Mouse (Mus musculus) embryonic facial prominence, embryonic 12.5 days (tissue): ENCODE results near the gene Nipa1. TPM values are rescaled to one million over a fixed set of nuclear protein-coding genes. Genes with fewer than 3 reads are reported as not detected.
"Not testable (repeated sequence)": the region's sequence is repeated elsewhere in the genome, so short reads cannot be mapped to it uniquely, and the experiment has no call there.

Experiments used
- ATAC-seq: fragments of 200-750 bp; cut with Nextera tagmentation; 2 replicates; pipeline ENCODE4 v1.8.0; 2017; ENCODE audit not compliant: insufficient number of reproducible peaks, insufficient read depth, low FRiP score, low TSS enrichment
- H3K27ac ChIP-seq: fragments of 300-500 bp; sonication (generic); 2 replicates; pipeline ENCODE4 v1.5.1; 2016; ENCODE audit warnings: mild to moderate bottlenecking
- H3K27me3 ChIP-seq: fragments of 300-500 bp; sonication (generic); 2 replicates; pipeline ENCODE4 v1.6.1; 2016; ENCODE audit warnings: mild to moderate bottlenecking, moderate library complexity
- H3K36me3 ChIP-seq: fragments of 300-500 bp; sonication (generic); 2 replicates; pipeline ENCODE4 v1.6.1; 2016; ENCODE audit warnings: mild to moderate bottlenecking
- H3K4me1 ChIP-seq: fragments of 300-500 bp; sonication (generic); 2 replicates; pipeline ENCODE4 v1.6.1; 2016
- H3K4me2 ChIP-seq: fragments of 300-500 bp; sonication (generic); replicated peaks from 2 replicates; pipeline ENCODE4 v1.6.1; 2016; ENCODE audit warnings: mild to moderate bottlenecking, moderate library complexity
- H3K4me3 ChIP-seq: fragments of 300-500 bp; sonication (generic); 2 replicates; pipeline ENCODE4 v1.5.1; 2016; ENCODE audit warnings: mild to moderate bottlenecking
- H3K9ac ChIP-seq: fragments of 300-500 bp; sonication (generic); 2 replicates; pipeline ENCODE4 v1.6.1; 2016; ENCODE audit warnings: mild to moderate bottlenecking, moderate library complexity
- H3K9me3 ChIP-seq: fragments of 300-500 bp; sonication (generic); 2 replicates; pipeline ENCODE4 v1.6.1; 2016; ENCODE audit warnings: mild to moderate bottlenecking, moderate library complexity
- WGBS: fragments of 180-500 bp; shearing (Covaris S2); methylation state at CpG from one replicate; pipeline ENCODE4 v1.1.7; 2016; 5-methylcytosine and 5-hydroxymethylcytosine counted together
- polyA plus RNA-seq: library from polyadenylated mRNA; unstranded; fragments of >200 nt; fragmentation: Nextera tagmentation; extraction: Ambion mirVana; gene quantifications from 2 replicates; pipeline ENCODE4 v1.2.1, GENCODE M21; 2016

Gene Nipa1
- polyA plus RNA-seq, 1 experiment from 2014 or later, result 9.9 TPM

DNA sequence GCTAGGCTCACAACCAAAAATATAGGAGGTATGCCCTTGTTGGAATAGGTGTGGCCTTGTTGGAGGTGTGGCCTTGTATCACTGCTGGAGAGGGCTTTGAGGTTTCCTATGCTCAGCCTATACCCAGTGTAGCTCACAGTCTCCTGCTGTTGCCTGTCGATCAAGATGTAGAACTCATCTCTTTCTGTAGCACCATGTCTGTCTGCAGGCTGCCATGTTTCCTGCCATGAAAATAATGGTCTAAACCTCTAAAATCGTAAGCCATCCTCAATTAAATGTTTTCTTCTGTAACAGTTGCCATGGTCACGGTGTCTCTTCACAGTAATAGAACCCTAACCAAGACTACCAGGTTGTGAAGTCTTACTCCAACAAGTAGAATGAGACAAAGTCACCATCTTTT lies 3.8 kb upstream of the Nipa1 start:
- H3K27me3 ChIP-seq, result no peaks in the 10 kb centered on the region
- no peak overlapping the region for H3K27ac ChIP-seq
- no peaks in the 10 kb centered on the region for H3K9me3 ChIP-seq
- no peaks in the 10 kb centered on the region for H3K36me3 ChIP-seq
- H3K4me3 ChIP-seq, result no peak overlapping the region
- WGBS, result 87% methylated on average over 3 of the region's 3 CpGs
- H3K4me2 ChIP-seq, result no peak overlapping the region
- no peak for ATAC-seq
- no peak overlapping the region for H3K9ac ChIP-seq
- peaks cover 1% of the 10 kb centered on the region for H3K4me1 ChIP-seq

DNA sequence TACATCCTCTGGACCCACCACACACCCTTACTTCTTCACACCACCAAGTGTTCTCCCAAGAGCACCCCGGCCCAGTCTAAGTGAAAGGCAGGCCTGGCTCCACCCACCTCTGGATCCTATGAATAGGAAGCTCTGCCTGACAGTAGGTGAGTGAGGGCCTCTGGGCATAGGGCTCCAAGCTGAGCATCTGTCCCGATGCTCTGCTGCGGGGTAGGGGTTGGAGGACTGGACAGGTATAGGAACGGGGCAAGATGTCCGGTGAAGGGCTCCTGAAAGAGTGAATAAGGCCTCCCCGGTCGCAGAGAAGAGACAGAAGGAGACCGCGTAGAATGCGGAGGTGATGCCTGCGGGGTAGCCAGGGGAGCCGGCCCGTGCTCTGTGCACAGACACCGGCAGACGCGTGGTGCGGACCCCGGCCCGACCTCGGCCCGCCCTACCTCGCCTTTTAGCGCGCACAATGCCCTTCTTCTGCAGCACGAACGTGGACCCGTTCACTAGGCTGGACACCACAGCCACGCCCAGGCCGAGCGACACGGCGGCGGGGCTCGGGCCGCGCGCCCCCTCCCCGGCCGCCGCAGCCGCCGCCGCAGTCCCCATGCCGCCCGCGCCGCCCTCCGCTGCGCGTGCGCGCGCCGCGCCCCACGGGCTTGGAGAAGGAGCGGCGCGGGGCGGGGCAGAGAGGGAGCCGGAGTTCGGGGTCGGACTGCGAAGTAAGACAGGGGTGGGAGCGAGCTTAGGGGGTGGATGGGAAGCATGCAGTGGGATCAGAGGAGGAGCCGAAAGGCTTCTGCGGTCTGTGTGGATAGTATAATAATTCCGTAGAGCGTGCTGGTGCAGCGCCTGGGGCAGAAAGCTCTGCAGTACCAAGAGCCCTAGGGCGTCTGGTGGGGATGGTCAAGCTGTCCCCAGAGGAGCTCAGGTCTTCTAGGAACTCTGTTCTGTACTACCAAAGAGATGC lies 503 bp downstream of the Nipa1 start:
- Histone ChIP-seq H3K4me2 (peak overlapping the region; percentile 77), H3K4me3 (peak overlapping the region; percentile 68), H3K9ac (peak overlapping the region; percentile 74), H3K9me3 (no peaks in the 10 kb centered on the region), H3K27me3 (no peaks in the 10 kb centered on the region), H3K4me1 (peaks cover 3% of the 10 kb centered on the region), H3K27ac (peak overlapping the region; percentile 76), H3K36me3 (no peaks in the 10 kb centered on the region)
- ATAC-seq, result peak; percentile 92
- WGBS, result under 1% methylated on average over 71 of the region's 71 CpGs

DNA sequence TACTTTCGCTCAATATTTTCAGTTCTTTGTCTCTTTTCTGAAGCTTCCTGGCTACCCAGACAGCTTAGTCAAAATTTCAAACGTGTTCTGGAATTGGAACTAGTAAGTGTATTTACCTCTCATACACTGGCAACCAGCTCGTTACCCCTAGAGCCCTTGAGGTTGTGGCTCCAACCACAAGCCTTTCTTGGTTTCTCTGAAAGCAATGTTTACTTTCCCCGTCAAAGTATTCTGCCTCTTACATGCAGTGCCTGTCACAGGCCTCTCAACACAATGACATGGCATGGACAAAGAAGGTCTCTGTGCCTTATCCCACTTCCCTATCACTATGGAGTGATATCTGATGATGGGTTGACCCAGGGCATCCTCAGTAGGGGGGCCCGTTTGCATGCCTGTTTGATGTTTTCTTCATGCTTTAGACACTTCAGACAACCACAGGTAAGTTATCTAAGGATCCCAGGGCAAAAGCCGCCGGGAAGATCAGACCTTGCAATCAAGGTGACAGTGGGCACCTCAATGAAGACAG lies 1.2 kb downstream of the Nipa1 start:
- Histone ChIP-seq H3K36me3 (no peaks in the 10 kb centered on the region), H3K4me2 (peak overlapping the region; percentile 77), H3K4me3 (peak overlapping the region; percentile 68), H3K27ac (no peak overlapping the region), H3K9ac (peak overlapping the region; percentile 74), H3K9me3 (no peaks in the 10 kb centered on the region), H3K27me3 (no peaks in the 10 kb centered on the region), H3K4me1 (peaks cover 3% of the 10 kb centered on the region)
- WGBS, result 38% methylated on average over 7 of the region's 7 CpGs
- ATAC-seq, result no peak

DNA sequence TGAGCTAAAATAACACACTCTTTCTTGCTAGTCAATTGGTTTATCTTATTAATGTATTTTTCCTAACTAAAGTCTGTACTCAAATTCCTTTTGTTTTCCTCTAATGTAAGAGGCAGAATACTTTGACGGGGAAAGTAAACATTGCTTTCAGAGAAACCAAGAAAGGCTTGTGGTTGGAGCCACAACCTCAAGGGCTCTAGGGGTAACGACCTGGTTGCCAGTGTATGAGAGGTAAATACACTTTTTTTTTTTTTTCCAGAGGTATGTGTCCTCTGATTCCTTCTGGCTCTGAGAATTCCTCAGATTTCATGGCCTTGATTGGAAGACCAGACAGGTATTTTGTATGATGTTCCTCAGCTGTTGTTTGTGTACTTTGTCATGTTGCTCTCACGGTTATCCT lies 2.0 kb downstream of the Nipa1 start:
- Histone ChIP-seq H3K9me3 (no peaks in the 10 kb centered on the region), H3K27me3 (no peaks in the 10 kb centered on the region), H3K9ac (no peak overlapping the region), H3K27ac (no peak overlapping the region), H3K4me1 (peaks cover 3% of the 10 kb centered on the region), H3K36me3 (no peaks in the 10 kb centered on the region), H3K4me2 (no peak overlapping the region), H3K4me3 (no peak overlapping the region)
- 75% methylated on average over 3 of the region's 3 CpGs for WGBS
- ATAC-seq, result no peak

DNA sequence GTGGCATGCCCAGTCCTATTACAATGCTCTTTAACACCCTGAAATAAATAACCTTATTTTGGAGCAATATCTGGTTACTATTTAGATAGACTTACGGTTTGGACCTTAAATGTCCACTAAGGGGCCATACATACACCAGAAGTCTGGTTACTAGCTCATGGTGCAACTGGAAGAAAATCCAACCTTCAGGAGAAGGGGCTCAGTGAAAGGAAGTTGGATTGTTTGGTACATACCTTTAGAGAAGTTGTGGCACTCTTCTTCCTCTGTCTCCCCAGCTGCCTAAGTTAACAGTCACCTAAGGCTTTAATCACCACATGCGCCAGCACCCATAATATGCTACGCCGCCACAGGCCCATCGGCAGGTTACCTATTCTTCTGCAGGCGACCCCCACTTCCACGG lies 3.9 kb downstream of the Nipa1 start:
- Histone ChIP-seq H3K4me3 (no peak overlapping the region), H3K27me3 (no peaks in the 10 kb centered on the region), H3K36me3 (no peaks in the 10 kb centered on the region), H3K27ac (no peak overlapping the region), H3K9ac (no peak overlapping the region), H3K4me1 (peaks cover 3% of the 10 kb centered on the region), H3K9me3 (no peaks in the 10 kb centered on the region), H3K4me2 (no peak overlapping the region)
- whole genome bisulfite sequencing, result 91% methylated on average over 7 of the region's 7 CpGs
- no peak for ATAC-seq

DNA sequence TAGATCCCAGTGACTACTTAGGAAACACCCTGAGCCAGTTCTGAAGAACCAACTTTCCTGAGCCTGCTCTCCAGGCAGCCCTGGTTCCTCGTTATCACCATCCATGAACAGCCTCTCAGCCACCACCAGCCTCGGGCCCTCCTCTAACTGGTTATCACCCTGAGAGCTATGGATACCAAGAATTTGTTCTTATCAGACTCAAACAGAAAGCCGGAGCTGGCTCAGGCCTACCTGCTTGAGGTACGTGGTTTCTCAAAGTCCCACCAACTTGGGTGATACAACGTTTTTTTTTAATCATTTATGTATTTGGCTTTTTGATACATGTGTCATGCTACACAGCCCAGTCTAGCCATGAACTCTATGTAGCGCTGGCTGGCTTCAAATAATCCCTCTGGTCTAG lies 4.6 kb downstream of the Nipa1 start:
- peaks cover 3% of the 10 kb centered on the region for H3K4me1 ChIP-seq
- no peaks in the 10 kb centered on the region for H3K9me3 ChIP-seq
- 84% methylated on average over 6 of the region's 6 CpGs for WGBS
- no peak overlapping the region for H3K9ac ChIP-seq
- no peak for ATAC-seq
- H3K27me3 ChIP-seq, result no peaks in the 10 kb centered on the region
- H3K27ac ChIP-seq, result no peak overlapping the region
- no peaks in the 10 kb centered on the region for H3K36me3 ChIP-seq
- H3K4me2 ChIP-seq, result no peak overlapping the region
- no peak overlapping the region for H3K4me3 ChIP-seq

DNA sequence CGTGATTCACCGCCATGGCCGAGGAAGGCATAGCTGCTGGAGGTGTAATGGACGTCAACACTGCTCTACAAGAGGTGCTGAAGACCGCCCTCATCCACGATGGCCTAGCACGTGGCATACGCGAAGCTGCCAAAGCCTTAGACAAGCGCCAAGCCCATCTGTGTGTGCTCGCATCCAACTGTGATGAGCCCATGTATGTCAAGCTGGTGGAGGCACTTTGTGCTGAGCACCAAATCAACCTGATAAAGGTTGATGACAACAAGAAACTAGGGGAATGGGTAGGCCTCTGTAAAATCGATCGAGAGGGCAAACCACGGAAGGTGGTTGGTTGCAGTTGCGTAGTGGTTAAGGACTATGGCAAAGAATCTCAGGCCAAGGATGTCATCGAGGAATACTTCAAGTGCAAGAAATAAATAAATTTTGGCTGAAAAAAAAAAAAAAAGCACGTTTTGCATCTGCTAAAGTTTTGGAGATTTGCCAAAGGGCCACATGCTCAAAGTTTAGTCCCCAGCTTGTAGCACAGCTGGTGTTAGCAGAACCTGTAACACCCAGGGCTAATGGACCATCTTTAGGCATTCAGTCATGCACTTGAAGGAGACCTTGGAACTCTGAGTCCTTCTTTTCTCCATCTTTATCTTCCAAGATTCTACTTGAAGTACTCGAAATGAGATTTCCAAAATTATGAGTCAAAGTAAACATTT lies 5.6 kb downstream of the Nipa1 start:
- WGBS, result 83% methylated on average over 8 of the region's 18 CpGs
- ATAC-seq, H3K9ac ChIP-seq: not testable (repeated sequence)

DNA sequence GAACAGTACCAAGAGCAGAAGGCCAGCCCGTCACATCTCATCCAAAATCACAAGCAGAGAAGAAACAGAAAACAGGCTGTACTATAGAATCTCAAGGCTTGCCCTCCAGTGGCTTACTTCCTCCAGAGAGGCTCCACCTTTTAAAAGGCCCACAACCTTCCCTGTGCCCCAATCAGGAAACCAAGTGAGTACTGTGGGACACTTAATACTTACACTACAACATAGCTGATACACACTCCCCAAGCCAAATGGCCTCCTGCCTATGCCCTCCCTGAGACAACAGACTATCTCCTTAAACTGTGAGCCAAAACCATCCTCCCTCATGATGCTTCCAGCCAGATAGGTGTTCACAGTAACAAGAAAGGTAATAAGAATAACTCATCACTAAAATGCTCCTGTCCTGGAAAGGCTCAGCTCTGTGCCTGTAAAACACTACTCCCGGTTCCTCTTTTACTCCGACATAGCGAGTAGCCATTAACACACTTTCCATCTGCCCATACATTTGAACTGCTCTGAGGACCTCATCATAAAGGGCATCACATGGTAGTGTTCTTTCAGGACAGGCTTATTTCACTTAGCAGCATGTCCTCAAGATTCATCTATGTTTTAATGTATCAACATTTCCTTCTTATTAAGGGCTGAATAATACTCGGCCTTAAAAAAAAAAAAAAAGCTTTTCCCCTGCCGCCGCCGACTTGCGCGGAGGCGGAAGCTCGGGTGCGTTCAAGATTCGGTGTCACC lies 6.3 kb downstream of the Nipa1 start:
- ATAC-seq, result no peak
- Histone ChIP-seq H3K36me3 (no peaks in the 10 kb centered on the region), H3K4me3 (no peak overlapping the region), H3K4me1 (peaks cover under 1% of the 10 kb centered on the region; the same call in 1 of the 2 replicates), H3K9me3 (no peaks in the 10 kb centered on the region), H3K9ac (no peak overlapping the region), H3K27ac (no peak overlapping the region), H3K4me2 (no peak overlapping the region), H3K27me3 (no peaks in the 10 kb centered on the region)
- WGBS, result 96% methylated on average over 14 of the region's 14 CpGs

More for the DNA sequence above, 5.6 kb downstream of the Nipa1 start:
- not testable (repeated sequence) for H3K27ac ChIP-seq, H3K4me3 ChIP-seq, H3K36me3 ChIP-seq, H3K27me3 ChIP-seq, H3K4me2 ChIP-seq, H3K9me3 ChIP-seq, H3K4me1 ChIP-seq

DNA sequence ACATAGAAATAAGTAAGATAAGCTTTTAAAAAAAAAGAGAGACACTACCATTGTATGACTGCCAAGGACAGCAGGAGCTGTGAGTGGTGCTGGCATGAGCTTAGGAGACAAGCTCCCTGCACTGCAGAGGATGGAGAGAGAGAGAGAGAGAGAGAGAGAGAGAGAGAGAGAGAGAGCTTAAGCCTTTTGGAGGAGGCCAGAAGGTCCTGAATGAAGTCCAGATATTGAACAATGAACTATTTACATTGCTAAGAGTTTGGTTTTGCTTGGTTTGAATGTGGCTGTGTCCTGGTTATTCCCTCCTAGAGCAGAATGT lies 8.8 kb downstream of the Nipa1 start:
- no peaks in the 10 kb centered on the region for H3K4me1 ChIP-seq
- no peaks in the 10 kb centered on the region for H3K36me3 ChIP-seq
- H3K27me3 ChIP-seq, result no peaks in the 10 kb centered on the region
- H3K4me3 ChIP-seq, result no peak overlapping the region
- H3K27ac ChIP-seq, result no peak overlapping the region
- ATAC-seq, result no peak
- no peak overlapping the region for H3K4me2 ChIP-seq
- 0 out of 2 replicates have a peak, but pooled peaks cover 3% of the 10 kb centered on the region for H3K9me3 ChIP-seq
- H3K9ac ChIP-seq, result no peak overlapping the region

DNA sequence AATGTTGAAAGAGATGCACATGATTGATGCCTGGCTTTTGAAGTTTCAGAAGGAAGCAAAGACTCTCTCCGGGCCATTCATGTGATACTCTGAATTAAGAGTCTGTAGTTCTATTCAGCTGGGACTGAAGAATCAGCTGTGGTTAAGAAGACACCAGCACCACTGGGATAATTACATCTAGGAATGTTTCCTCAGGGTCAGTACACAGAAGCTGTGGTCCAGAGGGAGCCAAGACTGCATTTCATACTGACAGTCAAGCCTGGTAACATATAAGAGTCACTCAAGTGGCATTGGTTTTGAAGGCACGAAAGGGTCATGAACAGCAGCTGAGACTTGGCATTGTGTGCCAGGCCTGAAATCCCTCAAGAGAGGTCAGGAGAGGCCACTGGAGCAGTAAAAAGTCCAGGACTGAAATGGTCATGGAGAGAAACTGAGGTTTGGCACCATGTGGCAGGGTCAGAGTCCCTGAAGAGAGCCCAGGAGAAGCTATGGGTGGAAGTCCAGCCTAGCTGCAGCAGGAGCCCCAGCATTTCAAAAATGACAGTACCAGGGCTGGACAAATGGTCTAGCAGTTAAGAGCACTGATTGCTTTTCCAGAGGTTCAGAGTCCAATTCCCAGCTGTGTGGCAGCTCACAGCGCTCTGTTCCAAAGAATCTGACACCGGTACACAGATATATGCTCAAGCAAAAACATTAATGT lies 9.3 kb downstream of the Nipa1 start:
- H3K27ac ChIP-seq, result no peak overlapping the region
- no peak overlapping the region for H3K4me3 ChIP-seq
- no peaks in the 10 kb centered on the region for H3K4me1 ChIP-seq
- 83% methylated on average over 4 of the region's 4 CpGs for WGBS
- H3K9ac ChIP-seq, result no peak overlapping the region
- H3K4me2 ChIP-seq, result no peak overlapping the region
- no peaks in the 10 kb centered on the region for H3K36me3 ChIP-seq
- H3K27me3 ChIP-seq, result no peaks in the 10 kb centered on the region
- no peak for ATAC-seq
- 0 out of 2 replicates have a peak, but pooled peaks cover 3% of the 10 kb centered on the region for H3K9me3 ChIP-seq

DNA sequence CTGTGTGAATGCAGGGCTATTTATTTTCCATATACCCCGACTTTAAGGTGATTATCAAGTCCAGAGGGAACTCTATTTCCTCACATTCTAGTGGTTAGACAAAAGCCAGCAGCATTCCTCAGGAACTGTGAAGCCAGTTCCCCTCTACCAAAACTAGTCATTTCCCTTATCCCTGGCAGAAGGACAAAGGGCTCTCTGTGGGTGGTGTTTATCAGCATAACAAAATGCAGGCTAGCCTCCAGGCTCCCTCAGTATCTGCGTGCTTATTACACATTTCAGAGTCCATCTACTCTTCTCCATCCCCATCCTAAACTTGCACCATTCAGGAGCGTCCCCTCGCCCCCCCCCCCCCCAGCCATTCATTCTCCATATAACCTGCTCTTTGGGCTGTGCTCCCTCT lies 20.8 kb downstream of the Nipa1 start:
- H3K27ac ChIP-seq, result no peak overlapping the region
- WGBS, result 17% methylated on average over 3 of the region's 4 CpGs
- no peaks in the 10 kb centered on the region for H3K27me3 ChIP-seq
- no peak for ATAC-seq
- no peaks in the 10 kb centered on the region for H3K9me3 ChIP-seq
- no peaks in the 10 kb centered on the region for H3K36me3 ChIP-seq
- no peak overlapping the region for H3K9ac ChIP-seq
- no peak overlapping the region for H3K4me2 ChIP-seq
- no peak overlapping the region for H3K4me3 ChIP-seq
- H3K4me1 ChIP-seq, result no peaks in the 10 kb centered on the region
